Mouse (Mus musculus) spleen, adult 2 months (tissue): Measurements from ENCODE around the gene Ptrh1.

Experiments used
- CTCF ChIP-seq: fragments of 200-500 bp; IDR thresholded peaks from 2 replicates; pipeline ENCODE4 v1.5.1; 2011; ENCODE audit warnings: mild to moderate bottlenecking, inconsistent platforms; ENCODE audit not compliant: insufficient read depth, insufficient read length, insufficient replicate concordance; ENCODE audit errors: extremely low read depth
- POLR2A ChIP-seq: fragments of 200-500 bp; IDR thresholded peaks from 2 replicates; pipeline ENCODE4 v1.6.1; 2011; ENCODE audit warnings: low read depth, low read length, inconsistent platforms

GRCm38 (mm10) chr2:32758503-32758902 is 17.1 kb upstream of the Ptrh1 start:
- no peak for TF ChIP-seq CTCF
- no peak for TF ChIP-seq POLR2A
